Mouse (Mus musculus): ENCODE measurements around the gene Dcaf15. TPM values are rescaled to one million over a fixed set of nuclear protein-coding genes. Genes with fewer than 3 reads are reported as not detected.

Gene Dcaf15
- total and polyA plus RNA-seq, 3 experiments = 34.4 to 56.1 TPM; not detected in 1

DNA sequence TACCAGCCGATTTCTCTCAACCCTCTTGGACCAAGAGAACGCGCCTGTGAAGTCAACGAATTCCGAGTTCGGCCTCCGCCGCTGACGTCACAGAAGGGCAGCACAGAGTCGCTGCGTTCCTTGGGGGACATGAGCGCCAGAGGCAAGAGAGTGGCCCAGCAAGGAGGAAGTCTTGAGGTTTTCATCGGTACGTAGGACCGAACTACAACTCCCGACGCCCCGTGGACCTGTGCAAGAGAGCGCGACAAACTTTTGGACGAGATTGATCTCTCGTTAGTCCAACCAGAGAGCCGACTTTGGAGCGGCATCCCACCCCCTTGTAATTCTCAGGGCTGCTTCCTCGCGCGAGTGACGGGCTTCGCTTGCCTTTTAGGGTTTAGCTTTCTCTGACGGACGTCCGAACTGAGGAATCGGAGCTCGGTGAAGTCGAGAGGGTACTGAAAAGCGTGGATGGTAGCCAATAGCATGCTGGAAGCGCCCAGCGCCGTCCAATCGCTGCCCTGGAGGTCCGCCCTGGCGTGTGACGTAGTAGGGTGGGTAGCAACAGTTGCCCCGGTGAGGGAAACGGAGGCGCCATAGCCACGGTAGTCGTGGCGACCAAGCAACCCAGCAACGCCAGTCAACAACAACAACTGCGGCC, 38.2 kb downstream of the Dcaf15 start, which contains the start of gene Rfx1 (continued):
- TF ChIP-seq MAZ (IDR thresholded peaks at IDR 0.05; ENCODE audit: low read depth, low read length) = no peak
- TF ChIP-seq MEF2A (IDR thresholded peaks at IDR 0.05; ENCODE audit: extremely low read depth, insufficient replicate concordance, low read depth, low read length, poor library complexity, severe bottlenecking) = no peak

DNA sequence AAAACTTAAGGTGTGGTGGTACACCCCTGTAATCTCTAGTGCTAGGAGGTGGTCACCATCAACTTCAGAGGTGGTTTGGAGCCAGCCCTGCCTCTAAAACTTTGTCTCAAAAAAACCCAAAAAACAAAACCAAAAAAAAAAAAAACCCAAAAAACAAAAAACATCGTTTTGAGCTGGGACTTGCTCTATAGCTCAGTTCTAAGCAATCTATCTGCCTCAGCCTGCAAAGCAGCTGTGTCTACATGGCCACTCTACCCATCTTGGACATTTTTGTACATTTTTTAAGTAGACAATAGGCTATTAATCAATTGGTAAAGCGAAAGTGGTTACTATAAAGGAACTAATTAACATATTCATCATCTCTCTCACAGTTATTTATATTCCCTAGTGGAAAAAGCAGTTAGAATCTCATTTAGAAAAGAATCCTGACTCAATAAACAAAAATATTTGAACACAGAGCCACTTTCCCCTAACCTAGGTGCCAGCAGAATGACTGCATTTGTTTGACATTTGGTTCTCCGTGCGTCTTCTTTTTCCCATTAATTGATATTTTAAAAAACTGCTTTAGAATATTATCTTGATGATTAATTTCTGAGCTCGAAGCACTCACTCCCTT, 39.0 kb downstream of the Dcaf15 start:
- Histone ChIP-seq H3K9me3 (replicated peaks; ENCODE audit: insufficient read depth, low read length) (no peaks in the 10 kb centered on the region), H3K27ac (ENCODE audit: control insufficient read depth, low read depth, low read length) (peak overlapping the region; percentile 88), H3K4me1 (ENCODE audit: control insufficient read depth in 1 of 2, insufficient read depth in 2 of 2, low read length in 2 of 2) (peaks cover 6 to 26% of the 10 kb centered on the region in 2 experiments), H3K36me3 (ENCODE audit: control insufficient read depth in 1 of 2, insufficient read depth in 2 of 2, low read length in 2 of 2) (peaks cover 0 to 28% of the 10 kb centered on the region in 2 experiments; a peak in 2 of 4 replicates), H3K4me3 (ENCODE audit: control insufficient read depth in 1 of 2, insufficient read depth in 1 of 2, low read depth in 2 of 2, low read length in 2 of 2) (peak overlapping the region; percentile 71 to 94), H3K79me2 (ENCODE audit: control insufficient read depth, insufficient read depth, low read length, poor library complexity) (peaks cover 14% of the 10 kb centered on the region), H3K27me3 (ENCODE audit: control insufficient read depth in 1 of 2, insufficient read depth in 2 of 2, low read length in 2 of 2) (no peaks in the 10 kb centered on the region), H3K9ac (ENCODE audit: control insufficient read depth, low read depth, low read length, poor library complexity, severe bottlenecking) (peak overlapping the region; percentile 92)
- DNase-seq (ENCODE audit: low read depth, low spot score) = peak; percentile 37
- TF ChIP-seq CHD1 (IDR thresholded peaks at IDR 0.05; ENCODE audit: low read depth, low read length) (peak; percentile 81; the same call in 1 of the 2 replicates), KAT2A (conservative IDR thresholded peaks at IDR 0.05; ENCODE audit: low read depth, low read length) (no peak), ZNF384 (IDR thresholded peaks at IDR 0.05; ENCODE audit: low read depth, low read length) (peak; percentile 68; the same call in 1 of the 2 replicates)

DNA sequence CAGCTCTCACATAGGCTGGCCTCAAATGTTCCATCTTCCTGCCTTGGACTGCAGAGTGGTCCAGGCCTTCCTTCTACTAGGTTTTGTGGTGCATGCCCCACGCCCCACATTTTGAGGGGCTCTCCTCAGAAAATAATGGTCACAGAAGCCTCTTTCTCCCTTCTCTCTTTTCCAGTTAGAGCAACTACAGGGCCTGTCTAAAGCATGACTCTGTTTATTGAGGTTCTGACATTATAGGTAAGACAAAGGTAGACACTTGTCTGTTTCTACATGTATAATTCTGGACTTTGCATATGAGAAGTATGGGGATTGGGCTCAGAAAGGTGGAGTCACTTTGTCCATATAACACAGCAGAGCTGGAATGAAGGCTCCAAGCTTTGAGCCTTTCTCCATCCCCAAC, 39.5 kb downstream of the Dcaf15 start, which contains the start of gene Gm10643:
Gm10643 (minus strand) TSS at position 101 of the 400 bp plus-strand sequence.
- peak within 1 kb of the TSS; percentile 93 for H3K27ac ChIP-seq (ENCODE audit: control insufficient read depth, low read depth, low read length)
- H3K27me3 ChIP-seq (ENCODE audit: control insufficient read depth in 1 of 2, insufficient read depth in 2 of 2, low read length in 2 of 2) = no peaks in the 10 kb centered on the region
- H3K9me3 ChIP-seq (replicated peaks; ENCODE audit: insufficient read depth, low read length) = no peaks in the 10 kb centered on the region
- DNase-seq (ENCODE audit: low read depth, low spot score) = no peak
- H3K4me3 ChIP-seq (ENCODE audit: control insufficient read depth in 1 of 2, insufficient read depth in 1 of 2, low read depth in 2 of 2, low read length in 2 of 2) = peak within 1 kb of the TSS; percentile 71 to 94
- H3K4me1 ChIP-seq (ENCODE audit: control insufficient read depth in 1 of 2, insufficient read depth in 2 of 2, low read length in 2 of 2) = peaks cover 6 to 26% of the 10 kb centered on the region in 2 experiments
- peaks cover 0 to 28% of the 10 kb centered on the region in 2 experiments; a peak in 2 of 4 replicates for H3K36me3 ChIP-seq (ENCODE audit: control insufficient read depth in 1 of 2, insufficient read depth in 2 of 2, low read length in 2 of 2)
- H3K79me2 ChIP-seq (ENCODE audit: control insufficient read depth, insufficient read depth, low read length, poor library complexity) = peaks cover 14% of the 10 kb centered on the region
- TF ChIP-seq ZKSCAN1 (IDR thresholded peaks at IDR 0.05; ENCODE audit: low read depth, low read length) = no peak
- no peak for TF ChIP-seq CHD2 (IDR thresholded peaks at IDR 0.05; ENCODE audit: low read length)
- no peak for TF ChIP-seq HCFC1 (IDR thresholded peaks at IDR 0.05; ENCODE audit: low read depth, low read length)
- TF ChIP-seq TBP (IDR thresholded peaks at IDR 0.05; ENCODE audit: low read depth, low read length) = no peak
- TF ChIP-seq GATA1 (IDR thresholded peaks at IDR 0.05; ENCODE audit: low read depth, low read length) = no peak
- peak within 1 kb of the TSS; percentile 92 for H3K9ac ChIP-seq (ENCODE audit: control insufficient read depth, low read depth, low read length, poor library complexity, severe bottlenecking)

Data from MEL (cell line).